Mouse (Mus musculus) kidney, embryonic 16.5 days (tissue): ENCODE data around the gene Gtsf1l. TPM values are rescaled to one million over a fixed set of nuclear protein-coding genes. Genes with fewer than 3 reads are reported as not detected.

Source experiments
- ATAC-seq: fragments of 200-750 bp; cut with Nextera tagmentation; 2 replicates; pipeline ENCODE4 v1.8.0; 2017; ENCODE audit warnings: moderate TSS enrichment; ENCODE audit not compliant: low FRiP score, low TSS enrichment
- H3K27ac ChIP-seq: fragments of 300-500 bp; sonication (generic); 2 replicates; pipeline ENCODE4 v1.5.1; 2014; ENCODE audit warnings: low read length
- H3K27me3 ChIP-seq: fragments of 300-500 bp; sonication (generic); 2 replicates; pipeline ENCODE4 v1.6.1; 2014; ENCODE audit warnings: low read length, control low read depth, mixed read lengths; ENCODE audit not compliant: insufficient read depth
- H3K36me3 ChIP-seq: fragments of 300-500 bp; sonication (generic); 2 replicates; pipeline ENCODE4 v1.6.1; 2014; ENCODE audit warnings: low read length, control low read depth, mixed read lengths; ENCODE audit not compliant: insufficient read depth
- H3K4me1 ChIP-seq: fragments of 300-500 bp; sonication (generic); 2 replicates; pipeline ENCODE4 v1.6.1; 2014; ENCODE audit warnings: low read length, control low read depth, mixed read lengths; ENCODE audit not compliant: insufficient read depth
- H3K4me2 ChIP-seq: fragments of 300-500 bp; sonication (generic); replicated peaks from 2 replicates; pipeline ENCODE4 v1.6.1; 2014; ENCODE audit warnings: low read depth, low read length
- H3K4me3 ChIP-seq: fragments of 300-500 bp; sonication (generic); 2 replicates; pipeline ENCODE4 v1.5.1; 2014; ENCODE audit warnings: mild to moderate bottlenecking, low read length
- H3K9ac ChIP-seq: fragments of 300-500 bp; sonication (generic); replicated peaks from 2 replicates; pipeline ENCODE4 v1.6.1; 2014; ENCODE audit warnings: low read length
- H3K9me3 ChIP-seq: fragments of 300-500 bp; sonication (generic); 2 replicates; pipeline ENCODE4 v1.6.1; 2016; ENCODE audit warnings: low read length, control low read depth
- WGBS: fragments of 180-500 bp; shearing (Covaris S2); extraction: QIAGEN DNeasy Blood & Tissue Kit; methylation state at CpG from one replicate; pipeline ENCODE4 v1.1.7; 2014; 5-methylcytosine and 5-hydroxymethylcytosine counted together
- polyA plus RNA-seq: library from polyadenylated mRNA; unstranded; fragments of >200 nt; fragmentation: Nextera tagmentation; extraction: Ambion mirVana; gene quantifications from 2 replicates; pipeline ENCODE4 v1.2.1, GENCODE M21; 2015

Gtsf1l gene
- not detected in 2 replicates for polyA plus RNA-seq

DNA sequence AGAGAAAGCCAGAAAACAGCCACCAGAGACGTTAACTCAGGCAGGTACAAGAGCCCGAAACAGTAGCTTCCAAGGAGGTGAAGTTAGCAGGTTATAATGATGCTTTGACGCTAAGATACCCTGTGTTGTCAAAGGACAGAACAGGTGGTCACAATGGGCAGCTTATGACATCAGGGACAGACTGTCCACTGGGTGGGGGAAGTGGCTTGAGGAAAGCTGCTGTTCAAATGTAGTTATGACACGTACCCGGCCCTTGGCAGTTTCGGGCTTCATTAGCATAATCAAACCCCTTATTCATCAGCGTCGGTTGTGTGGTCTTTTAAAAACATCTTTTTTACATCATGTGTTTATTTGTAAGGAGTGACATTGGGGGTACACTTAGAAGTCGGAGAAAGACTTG lies at the start of gene Gtsf1l:
Gtsf1l (minus strand) TSS at position 128 of the 400 bp plus-strand sequence.
- Histone ChIP-seq H3K27ac (no peak within 1 kb of the TSS), H3K4me2 (no peak within 1 kb of the TSS), H3K4me1 (no peaks in the 10 kb centered on the region), H3K9ac (no peak within 1 kb of the TSS), H3K4me3 (no peak within 1 kb of the TSS), H3K9me3 (no peaks in the 10 kb centered on the region), H3K27me3 (no peaks in the 10 kb centered on the region), H3K36me3 (no peaks in the 10 kb centered on the region)
- 86% methylated on average over 9 of the region's 9 CpGs for WGBS
- ATAC-seq = no peak

DNA sequence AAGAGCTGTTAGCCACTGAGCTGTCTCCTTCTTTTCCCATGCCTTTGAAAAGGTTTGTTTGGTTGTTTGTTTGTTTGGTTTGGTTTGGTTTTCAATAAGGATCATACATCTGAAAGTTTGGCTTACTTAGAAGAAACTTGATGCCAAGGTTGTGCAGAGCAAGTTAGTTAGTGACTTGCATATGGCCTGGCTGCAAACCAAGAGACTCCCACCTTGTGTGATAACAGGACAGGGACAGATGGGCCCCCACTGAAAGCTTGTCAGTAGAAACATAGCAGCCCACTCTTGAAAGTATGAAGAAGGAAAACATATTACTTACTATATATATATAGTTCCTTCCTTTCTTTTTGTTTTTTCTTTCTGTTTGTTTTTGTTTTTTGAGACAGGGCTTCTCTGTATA lies 49.3 kb upstream of the Gtsf1l start:
- peaks cover 3% of the 10 kb centered on the region; the same call in 1 of the 2 replicates for H3K9me3 ChIP-seq
- no peaks in the 10 kb centered on the region for H3K4me1 ChIP-seq
- ATAC-seq = no peak
- H3K27ac ChIP-seq = no peak overlapping the region
- H3K36me3 ChIP-seq = no peaks in the 10 kb centered on the region
- H3K27me3 ChIP-seq = peaks cover 5% of the 10 kb centered on the region; the same call in 1 of the 2 replicates
- no peak overlapping the region for H3K4me3 ChIP-seq
- no peak overlapping the region for H3K4me2 ChIP-seq
- no peak overlapping the region for H3K9ac ChIP-seq

- peaks cover 3% of the 10 kb centered on the region; the same call in 1 of the 2 replicates for H3K9me3 ChIP-seq
- no peak overlapping the region for H3K4me3 ChIP-seq
- no peak for ATAC-seq
- 62% methylated on average over 6 of the region's 6 CpGs for WGBS
- no peaks in the 10 kb centered on the region for H3K36me3 ChIP-seq
- no peak overlapping the region for H3K27ac ChIP-seq
- no peak overlapping the region for H3K9ac ChIP-seq
- H3K4me1 ChIP-seq = no peaks in the 10 kb centered on the region
- peaks cover 1% of the 10 kb centered on the region; the same call in 1 of the 2 replicates for H3K27me3 ChIP-seq
- no peak overlapping the region for H3K4me2 ChIP-seq
Observed at GRCm38 (mm10) chr2:163135931-163136330, 48.3 kb upstream of the Gtsf1l start.

DNA sequence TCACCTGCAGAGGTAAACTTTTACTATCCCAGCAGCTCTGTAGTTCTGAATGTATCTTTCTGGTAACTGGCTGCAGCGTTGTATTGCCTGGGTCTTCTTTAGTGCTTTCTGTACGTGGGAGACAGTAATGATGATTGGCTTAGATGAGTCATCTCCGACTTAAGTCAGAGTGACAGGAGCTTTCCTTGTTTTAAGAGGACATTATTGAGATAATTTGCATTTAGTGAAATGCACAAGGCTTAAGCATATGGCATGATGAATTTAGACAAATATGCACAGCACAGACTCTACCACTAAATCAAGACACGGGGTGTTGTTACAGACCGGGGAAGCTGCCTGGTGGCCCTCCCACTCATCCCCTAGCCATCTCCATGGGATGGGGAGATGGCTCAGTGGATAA lies 44.7 kb upstream of the Gtsf1l start:
- Histone ChIP-seq H3K4me3 (no peak overlapping the region), H3K9ac (no peak overlapping the region), H3K9me3 (no peaks in the 10 kb centered on the region), H3K27ac (no peak overlapping the region), H3K27me3 (no peaks in the 10 kb centered on the region), H3K36me3 (no peaks in the 10 kb centered on the region), H3K4me2 (no peak overlapping the region), H3K4me1 (no peaks in the 10 kb centered on the region)
- no peak for ATAC-seq
- 81% methylated on average over 5 of the region's 5 CpGs for WGBS

DNA sequence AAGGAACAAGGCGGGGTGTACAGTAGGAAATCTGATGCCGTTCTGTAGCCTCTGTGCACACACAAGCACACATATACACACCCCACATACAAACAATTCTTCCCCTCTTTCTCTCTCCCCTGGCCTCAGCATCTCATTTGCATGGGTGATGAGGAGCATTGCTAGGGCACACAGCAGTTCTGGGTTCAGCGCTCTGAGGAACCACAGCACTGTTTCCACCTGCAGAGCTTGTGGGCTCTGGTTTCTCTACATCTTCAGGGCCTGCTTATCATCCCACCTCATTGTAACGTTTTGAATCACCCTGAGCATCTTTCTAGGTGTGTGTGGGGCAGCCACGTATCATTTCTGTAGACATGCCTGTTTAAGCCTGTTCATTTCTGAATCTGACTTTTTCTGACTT lies 43.2 kb upstream of the Gtsf1l start:
- 80% methylated on average over 5 of the region's 5 CpGs for WGBS
- H3K36me3 ChIP-seq = no peaks in the 10 kb centered on the region
- H3K27me3 ChIP-seq = no peaks in the 10 kb centered on the region
- ATAC-seq = no peak
- no peak overlapping the region for H3K9ac ChIP-seq
- H3K4me2 ChIP-seq = no peak overlapping the region
- H3K27ac ChIP-seq = no peak overlapping the region
- H3K4me1 ChIP-seq = no peaks in the 10 kb centered on the region
- H3K4me3 ChIP-seq = no peak overlapping the region
- 0 out of 2 replicates have a peak, but pooled peaks cover 4% of the 10 kb centered on the region for H3K9me3 ChIP-seq

DNA sequence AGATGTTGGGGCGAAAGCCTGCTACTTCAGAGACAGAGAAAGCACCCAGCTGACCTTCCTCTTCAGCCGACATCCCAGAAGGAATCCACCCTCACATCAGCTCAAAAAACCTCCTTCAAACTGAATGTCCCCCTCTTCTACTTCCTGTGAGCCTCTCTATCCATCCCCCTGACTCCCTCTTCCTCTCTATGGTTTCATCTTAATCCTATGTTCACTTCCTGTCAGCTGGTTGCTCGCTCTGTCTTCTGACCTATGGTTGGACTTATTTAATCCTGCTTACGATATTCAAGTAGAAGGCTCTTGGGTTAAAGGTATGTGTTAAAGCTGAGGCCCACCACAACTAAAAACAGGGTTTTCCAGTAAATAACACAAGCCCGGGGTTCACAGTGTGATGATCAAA lies 35.8 kb upstream of the Gtsf1l start:
- no peak for ATAC-seq
- no peaks in the 10 kb centered on the region for H3K4me1 ChIP-seq
- H3K4me2 ChIP-seq = no peak overlapping the region
- peaks cover 11% of the 10 kb centered on the region; the same call in 1 of the 2 replicates for H3K27me3 ChIP-seq
- 0 out of 2 replicates have a peak, but pooled peaks cover 4% of the 10 kb centered on the region for H3K9me3 ChIP-seq
- no peak overlapping the region for H3K9ac ChIP-seq
- H3K27ac ChIP-seq = no peak overlapping the region
- H3K4me3 ChIP-seq = no peak overlapping the region
- no peaks in the 10 kb centered on the region for H3K36me3 ChIP-seq
- 78% methylated on average over 5 of the region's 5 CpGs for WGBS

DNA sequence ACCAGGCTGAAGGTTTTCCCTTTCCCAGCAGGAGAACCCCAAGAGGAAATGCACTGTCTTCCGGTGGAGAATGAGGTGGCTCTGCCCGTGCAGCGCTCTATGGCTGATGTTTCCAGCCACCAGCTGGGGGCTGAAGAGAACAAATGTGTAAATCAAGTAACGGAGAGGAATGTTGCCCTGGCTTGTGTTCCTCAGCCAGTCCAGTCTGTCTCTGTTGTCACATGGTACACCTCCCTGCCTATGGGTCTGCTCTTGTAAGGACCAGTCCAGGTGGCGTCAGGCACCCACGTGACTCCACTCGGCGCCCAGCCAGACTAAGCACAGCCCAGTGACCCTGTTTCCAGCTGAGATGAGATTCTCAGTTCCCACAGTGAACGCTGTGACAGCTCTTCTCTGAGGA lies 34.7 kb upstream of the Gtsf1l start:
- H3K9ac ChIP-seq = no peak overlapping the region
- H3K27ac ChIP-seq = no peak overlapping the region
- peak overlapping the region; percentile 39 for H3K4me2 ChIP-seq
- no peaks in the 10 kb centered on the region for H3K4me1 ChIP-seq
- 15% methylated on average over 9 of the region's 9 CpGs for WGBS
- H3K9me3 ChIP-seq = 0 out of 2 replicates have a peak, but pooled peaks cover 4% of the 10 kb centered on the region
- no peaks in the 10 kb centered on the region for H3K36me3 ChIP-seq
- H3K4me3 ChIP-seq = peak overlapping the region; percentile 11; the same call in 1 of the 2 replicates
- H3K27me3 ChIP-seq = peaks cover 13% of the 10 kb centered on the region; the same call in 1 of the 2 replicates
- peak; percentile 93 for ATAC-seq

GRCm38 (mm10) chr2:163121353-163121660 lies 33.7 kb upstream of the Gtsf1l start:
- H3K4me2 ChIP-seq = no peak overlapping the region
- 77% methylated on average over 3 of the region's 3 CpGs for WGBS
- no peak for ATAC-seq
- H3K9ac ChIP-seq = no peak overlapping the region
- no peaks in the 10 kb centered on the region for H3K4me1 ChIP-seq
- H3K4me3 ChIP-seq = no peak overlapping the region
- H3K27me3 ChIP-seq = peaks cover 13% of the 10 kb centered on the region; the same call in 1 of the 2 replicates
- H3K36me3 ChIP-seq = no peaks in the 10 kb centered on the region
- H3K9me3 ChIP-seq = no peaks in the 10 kb centered on the region
- H3K27ac ChIP-seq = no peak overlapping the region

DNA sequence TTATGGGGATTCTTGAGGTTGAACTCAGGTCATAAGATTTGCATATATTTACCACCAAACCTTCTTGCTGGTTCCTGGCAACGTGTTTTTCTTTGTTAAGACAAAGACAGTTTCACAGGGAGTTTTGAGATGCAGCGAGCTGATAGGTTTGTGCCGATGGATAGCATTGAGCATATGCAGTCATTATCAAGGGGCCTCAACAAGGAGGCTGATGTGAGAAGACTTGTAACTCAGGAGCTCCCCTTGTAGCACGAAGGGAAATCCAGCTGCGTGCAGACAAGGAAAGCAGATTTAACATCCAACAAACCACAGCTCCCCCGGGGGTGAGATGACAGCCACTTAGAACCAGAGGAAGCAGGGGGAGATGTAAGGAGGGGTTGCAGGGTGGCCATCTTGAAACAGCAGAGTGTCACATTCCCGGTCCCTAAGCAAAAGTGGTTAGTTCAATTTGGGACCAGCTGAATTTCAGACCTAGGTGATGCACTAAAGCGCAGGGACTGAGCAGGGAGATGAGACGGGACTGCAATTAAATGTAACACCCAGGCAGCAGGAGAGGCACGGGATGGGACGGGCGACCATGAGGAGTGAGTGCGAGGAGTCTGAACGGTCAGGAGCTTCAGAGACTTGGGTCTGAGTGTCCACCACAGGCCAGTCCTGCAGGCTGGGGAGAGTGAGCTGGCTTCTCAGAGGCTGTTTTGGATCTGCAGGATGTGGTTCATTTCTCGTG lies 33.1 kb upstream of the Gtsf1l start:
- Histone ChIP-seq H3K27me3 (peaks cover 13% of the 10 kb centered on the region; the same call in 1 of the 2 replicates), H3K36me3 (no peaks in the 10 kb centered on the region), H3K9me3 (no peaks in the 10 kb centered on the region), H3K4me2 (no peak overlapping the region), H3K27ac (no peak overlapping the region), H3K9ac (no peak overlapping the region), H3K4me3 (no peak overlapping the region), H3K4me1 (no peaks in the 10 kb centered on the region)
- no peak for ATAC-seq
- 66% methylated on average over 15 of the region's 15 CpGs for WGBS

- no peaks in the 10 kb centered on the region for H3K4me1 ChIP-seq
- H3K27ac ChIP-seq = no peak overlapping the region
- H3K27me3 ChIP-seq = peaks cover 3% of the 10 kb centered on the region; the same call in 1 of the 2 replicates
- ATAC-seq = no peak
- no peaks in the 10 kb centered on the region for H3K36me3 ChIP-seq
- 66% methylated on average over 16 of the region's 16 CpGs for WGBS
- no peak overlapping the region for H3K4me2 ChIP-seq
- no peak overlapping the region for H3K4me3 ChIP-seq
- peaks cover 3% of the 10 kb centered on the region; the same call in 1 of the 2 replicates for H3K9me3 ChIP-seq
- no peak overlapping the region for H3K9ac ChIP-seq
Observed at GRCm38 (mm10) chr2:163111413-163112201, 24.0 kb upstream of the Gtsf1l start.
